19 mouse cellular contexts compared by ENCODE assay signal in the genomic region with DNA sequence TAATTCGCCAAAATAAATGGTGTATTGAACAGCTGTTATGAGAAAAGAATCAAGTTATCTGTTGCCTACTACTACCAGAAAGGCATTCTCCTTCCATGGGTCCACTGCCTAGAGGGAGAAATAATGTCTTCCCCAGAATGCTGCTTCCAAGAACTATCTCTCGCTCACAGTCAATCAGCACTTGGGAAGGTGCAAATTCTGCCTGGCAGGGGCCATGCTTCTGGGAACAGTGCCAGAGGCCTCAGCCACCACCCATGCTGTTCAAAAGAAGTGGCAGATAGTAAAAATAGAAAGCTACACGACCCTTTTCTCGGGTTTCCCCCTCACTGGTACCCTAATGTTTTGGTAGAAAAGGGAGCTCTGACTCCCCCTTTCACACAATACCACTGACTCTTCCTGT.
DNase-seq lines count a peak whose midpoint lies in the region; ATAC-seq lines count a peak whose summit lies in the region.
"Had no signal": no experiment of that assay in that cellular context is flagged by ENCODE, and none has a peak within 500 bp of the region (broad histone marks: within the 10 kb centered on the region; RNA-seq: fewer than 3 reads in every experiment).

No protein-coding gene starts in this region.

- no peak overlapping the region for H3K4me2 ChIP-seq in forebrain, embryonic 16.5 days (ENCODE audit: low read length)
- H3K4me2 ChIP-seq in forebrain, embryonic 12.5 days = no peak overlapping the region
- H3K4me2 ChIP-seq in lung, embryonic 16.5 days (ENCODE audit: low read depth, low read length) = no peak overlapping the region
- H3K4me2 ChIP-seq in heart, embryonic 16.5 days (ENCODE audit: low read depth, low read length) = peak overlapping the region; percentile 21; the same call in 1 of the 2 replicates
- H3K4me2 ChIP-seq: embryonic facial prominence, embryonic 13.5 days; liver, embryonic 13.5 days; neural tube, embryonic 15.5 days had no signal

- H3K9ac ChIP-seq in forebrain, embryonic 16.5 days (replicated peaks; ENCODE audit: low read depth, low read length) = no peak overlapping the region
- H3K9ac ChIP-seq in forebrain, embryonic 12.5 days = no peak overlapping the region
- H3K9ac ChIP-seq in lung, embryonic 16.5 days (ENCODE audit: low read length) = no peak overlapping the region
- no peak overlapping the region for H3K9ac ChIP-seq in heart, embryonic 16.5 days (ENCODE audit: low read length)
- H3K9ac ChIP-seq: embryonic facial prominence, embryonic 13.5 days; liver, embryonic 13.5 days; neural tube, embryonic 15.5 days had no signal

- H3K27ac ChIP-seq in forebrain, embryonic 16.5 days (ENCODE audit: low read length) = no peak overlapping the region
- H3K27ac ChIP-seq in forebrain, embryonic 12.5 days = no peak overlapping the region
- no peak overlapping the region for H3K27ac ChIP-seq in lung, embryonic 16.5 days (ENCODE audit: low read length)
- peak overlapping the region; percentile 78 for H3K27ac ChIP-seq in heart, embryonic 16.5 days (ENCODE audit: low read length)
- H3K27ac ChIP-seq: embryonic facial prominence, embryonic 13.5 days; hindbrain, embryonic 10.5 days; liver, embryonic 13.5 days; neural tube, embryonic 15.5 days had no signal

- H3K4me3 ChIP-seq in forebrain, embryonic 16.5 days (replicated peaks; ENCODE audit: low read length) = no peak overlapping the region
- H3K4me3 ChIP-seq in forebrain, embryonic 12.5 days (replicated peaks) = no peak overlapping the region
- H3K4me3 ChIP-seq in lung, embryonic 16.5 days (ENCODE audit: low read length) = no peak overlapping the region
- no peak overlapping the region for H3K4me3 ChIP-seq in heart, embryonic 16.5 days (ENCODE audit: low read length)
- H3K4me3 ChIP-seq: embryonic facial prominence, embryonic 13.5 days; hindbrain, embryonic 10.5 days; liver, embryonic 13.5 days; myocyte; neural tube, embryonic 15.5 days had no signal

- ATAC-seq in forebrain, embryonic 16.5 days = 0 out of 2 replicates have a peak, but pooled peaks have one; percentile 28
- no peak for ATAC-seq in forebrain, embryonic 12.5 days (ENCODE audit: low FRiP score)
- peak; percentile 51; the same call in 1 of the 2 replicates for ATAC-seq in lung, embryonic 16.5 days (ENCODE audit: low read depth)
- ATAC-seq in heart, embryonic 16.5 days (replicated peaks; ENCODE audit: extremely low read depth, insufficient read depth, low FRiP score) = peak; percentile 69; the same call in 1 of the 2 replicates
- ATAC-seq: inflammation-experienced regulatory T-cells, adult 6 months had no signal

- H3K27me3 ChIP-seq in forebrain, embryonic 16.5 days (replicated peaks; ENCODE audit: control insufficient read depth, insufficient read depth, low read length) = no peaks in the 10 kb centered on the region
- no peaks in the 10 kb centered on the region for H3K27me3 ChIP-seq in forebrain, embryonic 12.5 days
- H3K27me3 ChIP-seq in lung, embryonic 16.5 days (ENCODE audit: control insufficient read depth, insufficient read depth, low read depth, low read length) = no peaks in the 10 kb centered on the region
- H3K27me3 ChIP-seq in heart, embryonic 16.5 days (ENCODE audit: control insufficient read depth, insufficient read depth, low read length) = no peaks in the 10 kb centered on the region
- H3K27me3 ChIP-seq: embryonic facial prominence, embryonic 13.5 days; liver, embryonic 13.5 days; neural tube, embryonic 15.5 days had no signal

- no peak for DNase-seq in lung, adult 18-20 months
- no peak for DNase-seq in yolk sac, embryonic 10.5 days (ENCODE audit: low spot score)
- no peak for DNase-seq in kidney, adult 8-10 months
- DNase-seq: adrenal gland, postnatal 10 days; cerebellum, adult 2 months; gastrocnemius, postnatal 36 days; liver, embryonic 13.5 days; midbrain, embryonic 14.5 days; right cerebral cortex, postnatal 4 days; thymus, postnatal 36 days had no signal

- H3K36me3 ChIP-seq in forebrain, embryonic 16.5 days (ENCODE audit: control insufficient read depth, insufficient read depth) = no peaks in the 10 kb centered on the region
- no peaks in the 10 kb centered on the region for H3K36me3 ChIP-seq in forebrain, embryonic 12.5 days (replicated peaks)
- no peaks in the 10 kb centered on the region for H3K36me3 ChIP-seq in lung, embryonic 16.5 days (ENCODE audit: control insufficient read depth, insufficient read depth, low read length)
- no peaks in the 10 kb centered on the region for H3K36me3 ChIP-seq in heart, embryonic 16.5 days (ENCODE audit: control insufficient read depth, insufficient read depth)
- H3K36me3 ChIP-seq: embryonic facial prominence, embryonic 13.5 days; hindbrain, embryonic 10.5 days; liver, embryonic 13.5 days; neural tube, embryonic 15.5 days had no signal

- no peaks in the 10 kb centered on the region for H3K4me1 ChIP-seq in forebrain, embryonic 16.5 days (replicated peaks; ENCODE audit: control insufficient read depth, insufficient read depth, low read length)
- H3K4me1 ChIP-seq in forebrain, embryonic 12.5 days = no peaks in the 10 kb centered on the region
- H3K4me1 ChIP-seq in lung, embryonic 16.5 days (replicated peaks; ENCODE audit: control insufficient read depth, insufficient read depth, low read length) = no peaks in the 10 kb centered on the region
- peaks cover 6% of the 10 kb centered on the region for H3K4me1 ChIP-seq in heart, embryonic 16.5 days (ENCODE audit: control insufficient read depth, insufficient read depth, low read length)
- H3K4me1 ChIP-seq: embryonic facial prominence, embryonic 13.5 days; hindbrain, embryonic 10.5 days; liver, embryonic 13.5 days; neural tube, embryonic 15.5 days had no signal

- 39% methylated on average over 4 of the region's 4 CpGs for WGBS in forebrain, embryonic 16.5 days
- 53% methylated on average over 4 of the region's 4 CpGs for WGBS in forebrain, embryonic 12.5 days
- 28% methylated on average over 4 of the region's 4 CpGs for WGBS in lung, embryonic 16.5 days
- 27% methylated on average over 4 of the region's 4 CpGs for WGBS in heart, embryonic 16.5 days

- no peaks in the 10 kb centered on the region for H3K9me3 ChIP-seq in forebrain, embryonic 16.5 days (ENCODE audit: control insufficient read depth, low read length)
- 0 out of 2 replicates have a peak, but pooled peaks cover 2% of the 10 kb centered on the region for H3K9me3 ChIP-seq in forebrain, embryonic 12.5 days
- no peaks in the 10 kb centered on the region for H3K9me3 ChIP-seq in lung, embryonic 16.5 days (ENCODE audit: control insufficient read depth, low read length)
- H3K9me3 ChIP-seq in heart, embryonic 16.5 days (replicated peaks; ENCODE audit: control insufficient read depth, low read length) = 0 out of 2 replicates have a peak, but pooled peaks cover 2% of the 10 kb centered on the region
- H3K9me3 ChIP-seq: embryonic facial prominence, embryonic 13.5 days; hindbrain, embryonic 10.5 days; liver, embryonic 13.5 days; neural tube, embryonic 15.5 days had no signal
